Mouse (Mus musculus) small intestine, adult 2 months (tissue): ENCODE measurements at regions not wholly inside any gene's neighbourhood (a gene's known extent, or its start where the extent isn't known, plus 50 kb on each side); places are given as distances from the start of the nearest gene placed in this dataset.

Experiments
- H3K27ac ChIP-seq: fragments of 200-500 bp; 2 replicates; pipeline ENCODE4 v1.5.1; 2012; ENCODE audit warnings: low read depth, low read length, control low read depth, inconsistent platforms; ENCODE audit not compliant: insufficient read depth
- H3K27me3 ChIP-seq: fragments of 200-500 bp; 2 replicates; pipeline ENCODE4 v1.6.1; 2012; ENCODE audit warnings: mild to moderate bottlenecking, moderate library complexity, low read length, inconsistent platforms; ENCODE audit not compliant: control insufficient read depth, insufficient read depth
- H3K36me3 ChIP-seq: fragments of 200-500 bp; 2 replicates; pipeline ENCODE4 v1.6.1; 2012; ENCODE audit warnings: mild to moderate bottlenecking, low read length, control low read depth, inconsistent platforms; ENCODE audit not compliant: control insufficient read depth, insufficient read depth
- H3K4me1 ChIP-seq: fragments of 200-500 bp; 2 replicates; pipeline ENCODE4 v1.6.1; 2012; ENCODE audit warnings: low read length, inconsistent platforms, mixed read lengths; ENCODE audit not compliant: control insufficient read depth, insufficient read depth, insufficient read length
- H3K4me3 ChIP-seq: fragments of 200-500 bp; 2 replicates; pipeline ENCODE4 v1.5.1; 2012; ENCODE audit warnings: low read depth, mild to moderate bottlenecking, control low read depth, inconsistent platforms, low read length, moderate library complexity
- CTCF ChIP-seq: fragments of 200-500 bp; IDR thresholded peaks from 2 replicates; pipeline ENCODE4 v1.5.1; 2012; ENCODE audit warnings: low read depth, mild to moderate bottlenecking, control low read depth, inconsistent platforms, low read length, moderate library complexity, mixed read lengths; ENCODE audit not compliant: insufficient replicate concordance, insufficient read length; ENCODE audit errors: extremely low read depth
- POLR2A ChIP-seq: fragments of 200-500 bp; IDR thresholded peaks from 2 replicates; pipeline ENCODE4 v1.6.1; 2012; ENCODE audit warnings: low read depth, mild to moderate bottlenecking, control low read depth, inconsistent platforms, low read length, moderate library complexity
- WGBS: fragments of 180-500 bp; shearing (Covaris S2); methylation state at CpG from one replicate; pipeline ENCODE4 v1.1.7; 2018; 5-methylcytosine and 5-hydroxymethylcytosine counted together

DNA sequence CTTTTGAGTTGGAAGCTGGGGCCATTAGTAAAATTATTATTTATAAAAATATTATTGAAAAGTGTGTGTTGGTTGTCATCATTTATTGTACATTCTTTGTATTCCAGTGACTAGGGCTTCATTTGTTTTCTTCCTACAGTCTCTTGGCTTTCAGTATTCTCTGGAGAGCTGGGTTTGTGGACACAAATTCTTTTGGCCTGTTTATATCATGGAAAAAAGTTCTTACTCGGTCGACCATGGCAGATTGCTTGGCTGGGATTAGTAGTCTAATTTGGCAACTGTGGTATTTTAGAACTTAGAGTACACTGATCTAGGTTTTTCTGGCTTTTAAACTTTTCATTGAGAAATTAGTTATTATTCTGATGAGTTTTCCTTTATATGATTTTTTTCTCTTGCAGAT lies 183.6 kb downstream of the 1700064H15Rik start:
- H3K27ac ChIP-seq: no peak overlapping the region
- H3K27me3 ChIP-seq: no peaks in the 10 kb centered on the region
- 62% methylated on average over 2 of the region's 2 CpGs for WGBS
- H3K4me1 ChIP-seq: no peaks in the 10 kb centered on the region; the same call in 1 of the 2 replicates
- H3K4me3 ChIP-seq: no peak overlapping the region
- H3K36me3 ChIP-seq: no peaks in the 10 kb centered on the region
- TF ChIP-seq CTCF (no peak), POLR2A (no peak)

GRCm38 (mm10) chr3:19441827-19442226 lies 186.7 kb downstream of the 1700064H15Rik start:
- TF ChIP-seq POLR2A: no peak
- no peak for TF ChIP-seq CTCF
- H3K4me1 ChIP-seq: no peaks in the 10 kb centered on the region
- no peak overlapping the region for H3K4me3 ChIP-seq
- H3K27me3 ChIP-seq: no peaks in the 10 kb centered on the region
- H3K36me3 ChIP-seq: no peaks in the 10 kb centered on the region
- no peak overlapping the region for H3K27ac ChIP-seq
- 70% methylated on average over 1 of the region's 1 CpGs for WGBS

DNA sequence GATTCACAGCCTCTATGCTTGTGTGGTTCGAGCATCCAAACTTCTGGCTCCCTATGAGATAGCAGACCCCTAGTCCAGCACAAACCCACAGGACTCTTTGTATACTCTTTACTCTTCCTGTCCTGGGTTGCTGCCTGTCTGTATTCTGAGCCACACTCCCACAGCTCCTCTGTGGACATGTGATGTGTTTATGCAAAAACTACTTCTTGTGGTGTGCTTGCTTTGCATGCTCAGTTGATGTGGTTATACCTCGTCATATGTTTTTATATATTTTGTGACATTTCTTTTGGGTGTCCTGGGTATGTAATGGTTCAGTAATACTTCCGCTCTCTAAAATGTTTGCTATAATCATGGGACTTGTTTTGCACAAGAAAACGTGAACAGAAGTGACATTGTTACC lies 198.3 kb downstream of the 1700064H15Rik start:
- Histone ChIP-seq H3K4me1 (no peaks in the 10 kb centered on the region; the same call in 1 of the 2 replicates), H3K4me3 (no peak overlapping the region), H3K36me3 (no peaks in the 10 kb centered on the region), H3K27ac (peak overlapping the region; percentile 82), H3K27me3 (no peaks in the 10 kb centered on the region)
- TF ChIP-seq POLR2A (no peak), CTCF (no peak)
- 69% methylated on average over 4 of the region's 4 CpGs for whole genome bisulfite sequencing

- Histone ChIP-seq H3K4me3 (no peak overlapping the region), H3K27me3 (no peaks in the 10 kb centered on the region), H3K27ac (peak overlapping the region; percentile 82), H3K36me3 (no peaks in the 10 kb centered on the region), H3K4me1 (no peaks in the 10 kb centered on the region; the same call in 1 of the 2 replicates)
- TF ChIP-seq POLR2A (no peak), CTCF (no peak)
- WGBS: 69% methylated on average over 6 of the region's 6 CpGs
Observed at GRCm38 (mm10) chr3:19429422-19430076, 198.9 kb downstream of the 1700064H15Rik start.

DNA sequence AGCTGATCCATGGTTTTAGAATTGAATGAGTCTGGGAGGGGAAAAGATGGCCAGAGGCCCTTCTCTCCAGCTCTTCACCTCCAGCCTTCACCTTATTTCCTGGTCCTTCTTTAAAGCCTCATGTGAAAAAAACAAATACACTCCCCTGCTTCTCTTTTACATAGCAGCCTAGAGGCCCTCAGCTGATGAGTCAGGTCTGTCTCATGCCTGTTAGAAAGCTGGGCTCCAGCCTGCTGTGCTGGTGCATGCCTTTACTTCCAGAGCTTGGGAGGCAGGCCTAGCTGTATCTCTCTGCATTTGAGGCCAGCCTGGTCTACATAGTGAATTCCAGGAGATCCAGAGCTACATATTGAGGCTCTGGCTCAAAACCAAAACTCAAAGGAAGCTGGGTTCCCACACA lies 199.5 kb downstream of the 1700064H15Rik start:
- Histone ChIP-seq H3K27ac (0 out of 2 replicates have a peak overlapping the region, but pooled peaks have one; percentile 82), H3K4me1 (no peaks in the 10 kb centered on the region; the same call in 1 of the 2 replicates), H3K36me3 (no peaks in the 10 kb centered on the region), H3K27me3 (no peaks in the 10 kb centered on the region), H3K4me3 (no peak overlapping the region)
- no peak for TF ChIP-seq CTCF
- TF ChIP-seq POLR2A: no peak

- Histone ChIP-seq H3K27ac (no peak overlapping the region), H3K4me3 (no peak overlapping the region), H3K36me3 (no peaks in the 10 kb centered on the region), H3K27me3 (no peaks in the 10 kb centered on the region), H3K4me1 (no peaks in the 10 kb centered on the region; the same call in 1 of the 2 replicates)
- TF ChIP-seq POLR2A (no peak), CTCF (no peak)
- 29% methylated on average over 1 of the region's 1 CpGs for WGBS
Observed at GRCm38 (mm10) chr3:19426130-19426556, 202.3 kb downstream of the 1700064H15Rik start.

DNA sequence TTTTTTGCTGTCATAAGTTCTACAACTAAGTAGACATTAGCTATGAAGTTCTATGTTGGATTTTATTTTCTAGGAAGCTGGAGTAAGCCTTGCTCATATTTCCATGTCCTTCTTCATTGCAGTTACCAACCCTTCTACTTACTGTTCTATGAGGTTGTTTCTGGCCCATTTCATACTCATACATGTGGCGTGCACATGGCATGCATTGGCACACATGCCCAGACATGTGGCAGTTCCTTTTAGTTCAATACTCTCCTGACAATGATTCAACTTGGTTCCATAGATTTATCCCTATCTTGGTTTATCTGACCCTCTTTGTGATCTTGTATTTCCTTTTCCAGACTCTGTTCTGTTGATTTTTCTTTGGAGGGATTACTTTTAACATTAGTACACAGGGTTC lies 203.2 kb downstream of the 1700064H15Rik start:
- WGBS: 92% methylated on average over 1 of the region's 1 CpGs
- Histone ChIP-seq H3K27ac (no peak overlapping the region), H3K36me3 (no peaks in the 10 kb centered on the region), H3K4me3 (no peak overlapping the region), H3K27me3 (no peaks in the 10 kb centered on the region), H3K4me1 (no peaks in the 10 kb centered on the region; the same call in 1 of the 2 replicates)
- TF ChIP-seq CTCF (no peak), POLR2A (no peak)
